Mouse (Mus musculus) liver, postnatal 0 days (tissue): ENCODE measurements at regions not wholly inside any gene's neighbourhood (a gene's known extent, or its start where the extent isn't known, plus 50 kb on each side); places are given as distances from the start of the nearest gene placed in this dataset.

Source experiments
- ATAC-seq: fragments of 200-750 bp; cut with Nextera tagmentation; 2 replicates; pipeline ENCODE4 v1.8.0; 2017; ENCODE audit warnings: mild to moderate bottlenecking, moderate library complexity
- DNase-seq: peaks from one replicate; pipeline ENCODE4 v3.0.0-alpha.2; 2016
- H3K27ac ChIP-seq: fragments of 300-500 bp; sonication (generic); 2 replicates; pipeline ENCODE4 v1.5.1; 2014; ENCODE audit warnings: antibody characterized with exemption, moderate library complexity, mild to moderate bottlenecking, low read depth
- H3K27me3 ChIP-seq: fragments of 300-500 bp; sonication (generic); 2 replicates; pipeline ENCODE4 v1.6.1; 2014; ENCODE audit warnings: low read length, control low read depth, mixed read lengths; ENCODE audit not compliant: insufficient read depth
- H3K36me3 ChIP-seq: fragments of 300-500 bp; sonication (generic); replicated peaks from 2 replicates; pipeline ENCODE4 v1.6.1; 2014; ENCODE audit warnings: mild to moderate bottlenecking, control low read depth, low read length, moderate library complexity, mixed read lengths; ENCODE audit not compliant: insufficient read depth
- H3K4me1 ChIP-seq: fragments of 300-500 bp; sonication (generic); 2 replicates; pipeline ENCODE4 v1.6.1; 2014; ENCODE audit warnings: antibody characterized with exemption, mild to moderate bottlenecking, control low read depth; ENCODE audit not compliant: insufficient read depth
- H3K4me2 ChIP-seq: fragments of 300-500 bp; sonication (generic); 2 replicates; pipeline ENCODE4 v1.6.1; 2014; ENCODE audit warnings: low read depth, mild to moderate bottlenecking, low read length, moderate library complexity, mixed read lengths
- H3K4me3 ChIP-seq: fragments of 300-500 bp; sonication (generic); 2 replicates; pipeline ENCODE4 v1.5.1; 2014; ENCODE audit warnings: low read depth, low read length
- H3K9ac ChIP-seq: fragments of 300-500 bp; sonication (generic); replicated peaks from 2 replicates; pipeline ENCODE4 v1.6.1; 2014; ENCODE audit warnings: mild to moderate bottlenecking, moderate library complexity
- H3K9me3 ChIP-seq: fragments of 300-500 bp; sonication (generic); 2 replicates; pipeline ENCODE4 v1.6.1; 2016; ENCODE audit warnings: mild to moderate bottlenecking, control low read depth, low read length, mixed read lengths
- CTCF ChIP-seq: sonication (generic); IDR thresholded peaks from 2 replicates; pipeline ENCODE4 v1.5.1; 2016; ENCODE audit warnings: antibody characterized with exemption, low read depth
- EP300 ChIP-seq: IDR thresholded peaks from 2 replicates; pipeline ENCODE4 v1.6.1; 2016; ENCODE audit warnings: antibody characterized with exemption, low read depth, mild to moderate bottlenecking
- WGBS: fragments of 180-500 bp; shearing (Covaris S2); extraction: QIAGEN DNeasy Blood & Tissue Kit; methylation state at CpG from one replicate; pipeline ENCODE4 v1.1.7; 2014; ENCODE audit not compliant: insufficient replicate concordance; 5-methylcytosine and 5-hydroxymethylcytosine counted together

- H3K4me3 ChIP-seq, result no peak overlapping the region
- H3K4me1 ChIP-seq, result no peaks in the 10 kb centered on the region
- 80% methylated on average over 25 of the region's 25 CpGs for WGBS
- H3K36me3 ChIP-seq, result no peaks in the 10 kb centered on the region
- no peak overlapping the region for H3K4me2 ChIP-seq
- no peaks in the 10 kb centered on the region for H3K27me3 ChIP-seq
- no peaks in the 10 kb centered on the region for H3K9me3 ChIP-seq
- no peak overlapping the region for H3K27ac ChIP-seq
- DNase-seq (no peak), ATAC-seq (no peak)
- TF ChIP-seq CTCF (no peak), EP300 (no peak)
- H3K9ac ChIP-seq, result no peak overlapping the region
These were observed 131.4 kb downstream of the Ackr3 start for GRCm38 (mm10) chr1:90335001-90335747.

GRCm38 (mm10) chr1:90337876-90338316 is 134.1 kb downstream of the Ackr3 start:
- ATAC-seq, result no peak
- no peaks in the 10 kb centered on the region for H3K36me3 ChIP-seq
- no peak for DNase-seq
- WGBS, result 74% methylated on average over 12 of the region's 12 CpGs
- no peak for TF ChIP-seq EP300
- no peak for TF ChIP-seq CTCF
- no peaks in the 10 kb centered on the region for H3K27me3 ChIP-seq
- no peaks in the 10 kb centered on the region for H3K9me3 ChIP-seq
- H3K4me3 ChIP-seq, result no peak overlapping the region
- no peak overlapping the region for H3K9ac ChIP-seq
- H3K27ac ChIP-seq, result no peak overlapping the region
- no peak overlapping the region for H3K4me2 ChIP-seq
- H3K4me1 ChIP-seq, result no peaks in the 10 kb centered on the region

GRCm38 (mm10) chr1:90342346-90342745 is 138.6 kb downstream of the Ackr3 start:
- H3K4me1 ChIP-seq, result no peaks in the 10 kb centered on the region

GRCm38 (mm10) chr1:90343492-90343891 is 139.7 kb downstream of the Ackr3 start:
- Histone ChIP-seq H3K9me3 (no peaks in the 10 kb centered on the region), H3K4me1 (no peaks in the 10 kb centered on the region), H3K9ac (no peak overlapping the region), H3K4me2 (no peak overlapping the region), H3K4me3 (no peak overlapping the region), H3K36me3 (no peaks in the 10 kb centered on the region), H3K27ac (no peak overlapping the region), H3K27me3 (no peaks in the 10 kb centered on the region)
- 83% methylated on average over 2 of the region's 2 CpGs for WGBS
- no peak for TF ChIP-seq EP300
- TF ChIP-seq CTCF, result no peak
- ATAC-seq (no peak), DNase-seq (no peak)

More at GRCm38 (mm10) chr1:90342346-90342745, 138.6 kb downstream of the Ackr3 start:
- no peaks in the 10 kb centered on the region for H3K9me3 ChIP-seq
- WGBS, result 17% methylated on average over 1 of the region's 1 CpGs
- DNase-seq, result no peak
- TF ChIP-seq CTCF, result no peak
- TF ChIP-seq EP300, result no peak
- no peaks in the 10 kb centered on the region for H3K36me3 ChIP-seq
- no peaks in the 10 kb centered on the region for H3K27me3 ChIP-seq
- no peak for ATAC-seq
- no peak overlapping the region for H3K4me2 ChIP-seq
- H3K9ac ChIP-seq, result no peak overlapping the region
- no peak overlapping the region for H3K27ac ChIP-seq
- H3K4me3 ChIP-seq, result no peak overlapping the region

GRCm38 (mm10) chr1:90347032-90347431 is 143.3 kb downstream of the Ackr3 start:
- no peaks in the 10 kb centered on the region for H3K36me3 ChIP-seq
- H3K4me3 ChIP-seq, result no peak overlapping the region
- no peaks in the 10 kb centered on the region for H3K27me3 ChIP-seq
- no peak for ATAC-seq
- H3K4me2 ChIP-seq, result no peak overlapping the region
- DNase-seq, result no peak
- no peaks in the 10 kb centered on the region for H3K4me1 ChIP-seq
- TF ChIP-seq EP300 (no peak), CTCF (no peak)
- no peaks in the 10 kb centered on the region for H3K9me3 ChIP-seq
- 43% methylated on average over 6 of the region's 6 CpGs for WGBS
- H3K27ac ChIP-seq, result no peak overlapping the region
- H3K9ac ChIP-seq, result no peak overlapping the region

GRCm38 (mm10) chr1:90349611-90350010 is 145.8 kb downstream of the Ackr3 start:
- DNase-seq (no peak), ATAC-seq (no peak)
- Histone ChIP-seq H3K27me3 (no peaks in the 10 kb centered on the region), H3K4me3 (no peak overlapping the region), H3K9ac (no peak overlapping the region), H3K9me3 (no peaks in the 10 kb centered on the region), H3K36me3 (no peaks in the 10 kb centered on the region), H3K27ac (no peak overlapping the region), H3K4me2 (no peak overlapping the region), H3K4me1 (no peaks in the 10 kb centered on the region)
- 55% methylated on average over 6 of the region's 6 CpGs for WGBS
- TF ChIP-seq EP300 (no peak), CTCF (no peak)
